Mouse (Mus musculus) embryo, embryonic 10 days (tissue): ENCODE data around the gene Ripk3.

Experiments
- DNase-seq: peaks from one replicate; pipeline ENCODE4 v3.0.0-alpha.2; 2015; ENCODE audit warnings: low spot score

Ripk3 gene

GRCm38 (mm10) chr14:55795380-55796163 is 6.9 kb upstream of the Ripk3 start:
- DNase-seq = no peak

GRCm38 (mm10) chr14:55793946-55794345 is 5.3 kb upstream of the Ripk3 start:
- no peak for DNase-seq

- no peak for DNase-seq
Observed at GRCm38 (mm10) chr14:55793461-55793860, 4.8 kb upstream of the Ripk3 start.

GRCm38 (mm10) chr14:55787731-55788130 is 934 bp downstream of the Ripk3 start:
- no peak for DNase-seq

GRCm38 (mm10) chr14:55785195-55785594 is 3.5 kb downstream of the Ripk3 start:
- DNase-seq = peak; percentile 67

- DNase-seq = peak; percentile 33
Observed at GRCm38 (mm10) chr14:55783958-55784235, 4.8 kb downstream of the Ripk3 start, which contains the start of gene Adcy4. Gene Adcy4 (minus strand): TSS chr14:55784095.

GRCm38 (mm10) chr14:55783171-55783957 is 5.3 kb downstream of the Ripk3 start:
- DNase-seq = peak; percentile 72

GRCm38 (mm10) chr14:55782361-55782960 is 6.2 kb downstream of the Ripk3 start:
- no peak for DNase-seq

- DNase-seq = peak; percentile 94
Observed at GRCm38 (mm10) chr14:55781310-55781709, 7.4 kb downstream of the Ripk3 start.

- no peak for DNase-seq
Observed at GRCm38 (mm10) chr14:55780736-55781135, 7.9 kb downstream of the Ripk3 start.

- no peak for DNase-seq
Observed at GRCm38 (mm10) chr14:55779656-55780055, 9.0 kb downstream of the Ripk3 start.

- DNase-seq = no peak
Observed at GRCm38 (mm10) chr14:55778686-55779085, 10.0 kb downstream of the Ripk3 start.

GRCm38 (mm10) chr14:55777806-55778205 is 10.9 kb downstream of the Ripk3 start:
- no peak for DNase-seq

GRCm38 (mm10) chr14:55777176-55777575 is 11.5 kb downstream of the Ripk3 start:
- no peak for DNase-seq

- no peak for DNase-seq
Observed at GRCm38 (mm10) chr14:55776711-55777110, 12.0 kb downstream of the Ripk3 start.

- DNase-seq = no peak
Observed at GRCm38 (mm10) chr14:55769087-55769703, 19.5 kb downstream of the Ripk3 start.

GRCm38 (mm10) chr14:55768555-55768954 is 20.1 kb downstream of the Ripk3 start:
- DNase-seq = no peak

GRCm38 (mm10) chr14:55767519-55768414 is 20.9 kb downstream of the Ripk3 start:
- peak; percentile 79 for DNase-seq

GRCm38 (mm10) chr14:55765696-55766095 is 23.0 kb downstream of the Ripk3 start, which contains the start of gene Ltb4r1:
Gene Ltb4r1 (plus strand): TSS chr14:55765962.
- DNase-seq = no peak

GRCm38 (mm10) chr14:55763166-55763565 is 25.5 kb downstream of the Ripk3 start:
- DNase-seq = no peak
